Mouse (Mus musculus): ENCODE measurements around the gene Pgr.

GRCm38 (mm10) chr9:8901647-8902131 lies 2.1 kb downstream of the Pgr start:
- TF ChIP-seq CTCF (conservative IDR thresholded peaks at IDR 0.05; ENCODE audit: insufficient read depth, insufficient read length, low read depth, low read length): no peak
- TF ChIP-seq POLR2A (IDR thresholded peaks at IDR 0.05; ENCODE audit: low read depth, low read length): no peak
